Mouse (Mus musculus) lung, adult 2 months (tissue): ENCODE data around the gene Kcnh5.

Source experiments
- CTCF ChIP-seq: fragments of 200-500 bp; IDR thresholded peaks from 2 replicates; pipeline ENCODE4 v1.5.1; 2011; ENCODE audit warnings: mild to moderate bottlenecking, low read length, control low read depth; ENCODE audit not compliant: insufficient read depth
- POLR2A ChIP-seq: fragments of 200-500 bp; IDR thresholded peaks from 2 replicates; pipeline ENCODE4 v1.6.1; 2011; ENCODE audit warnings: low read depth, mild to moderate bottlenecking, control low read depth, low read length, borderline replicate concordance; ENCODE audit errors: extremely low read depth

DNA sequence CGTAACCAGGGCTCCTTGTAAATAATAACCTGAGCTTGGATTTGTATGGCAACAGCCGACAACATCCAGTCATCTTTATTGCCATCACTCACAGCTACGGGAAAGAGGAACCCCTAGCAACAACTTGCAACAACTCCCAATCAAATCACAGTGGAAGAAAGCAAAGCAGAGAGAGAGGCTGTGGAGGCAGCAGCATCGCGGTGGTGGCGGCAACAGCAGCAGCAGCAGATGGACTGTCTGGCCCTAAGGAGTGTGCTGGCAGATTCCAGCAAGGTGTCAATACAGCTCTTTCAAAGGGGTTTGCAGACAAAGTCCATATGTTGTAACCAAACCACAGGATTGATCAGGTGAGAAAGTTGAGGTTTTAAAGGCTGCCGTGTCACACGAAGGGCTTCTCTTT is 2.4 kb upstream of the Kcnh5 start:
- TF ChIP-seq CTCF (no peak), POLR2A (no peak)
